ENCODE assay signal across 1 mouse cellular context in genomic region chr10:50886305-50886704, GRCm38 (mm10).
TF ChIP-seq lines count a peak whose summit lies in the region.

No protein-coding gene starts in this region.

TF ChIP-seq in CH12.LX, 34 proteins besides CTCF, POLR2A, EP300 and RAD21:
- 0 out of 2 replicates have a peak, but pooled peaks have one; percentile 46 for TF ChIP-seq BHLHE40 (IDR thresholded peaks at IDR 0.05; ENCODE audit: low read depth, low read length)
- TF ChIP-seq MEF2A (IDR thresholded peaks at IDR 0.05; ENCODE audit: borderline replicate concordance, low read depth, low read length): peak; percentile 18; the same call in 1 of the 2 replicates
- peak; percentile 71 for TF ChIP-seq ETS1 (conservative IDR thresholded peaks at IDR 0.05; ENCODE audit: low read depth, low read length)
- peak; percentile 16; the same call in 1 of the 2 replicates for TF ChIP-seq TCF12 (IDR thresholded peaks at IDR 0.05; ENCODE audit: low read depth, low read length)
- TF ChIP-seq SIN3A (IDR thresholded peaks at IDR 0.05; ENCODE audit: low read length): no peak
TF ChIP-seq in CH12.LX: peak in this region for 4.
